Mouse (Mus musculus) mouse trophoblast stem cell (cell line): ENCODE data around the gene Ccdc30.
"Not testable (repeated sequence)": the region's sequence is repeated elsewhere in the genome, so short reads cannot be mapped to it uniquely, and the experiment has no call there.

Experiments used
- in situ Hi-C, 2 experiments: fragments of 300-500 bp; cut with MseI, MboI; formaldehyde crosslinking; loops; 2 replicates in 1 of 2; 3 replicates in 1 of 2; pipeline ENCODE4 v1.15.1; 2025

The Ccdc30 gene

GRCm38 (mm10) chr4:119313756-119314155 lies 101.6 kb downstream of the Ccdc30 start:
- in situ Hi-C loops = no loop called here

GRCm38 (mm10) chr4:119305418-119305817 lies 109.9 kb downstream of the Ccdc30 start:
- in situ Hi-C loops = no loop called here

- in situ Hi-C loops = no loop called here
Observed at GRCm38 (mm10) chr4:119303291-119303690, 112.0 kb downstream of the Ccdc30 start.

- in situ Hi-C loops = no loop called here
Observed at GRCm38 (mm10) chr4:119301777-119302176, 113.5 kb downstream of the Ccdc30 start.

GRCm38 (mm10) chr4:119300761-119301160 lies 114.6 kb downstream of the Ccdc30 start:
- in situ Hi-C loops = no loop called here

- in situ Hi-C loops = no loop called here
Observed at GRCm38 (mm10) chr4:119297361-119297760, 118.0 kb downstream of the Ccdc30 start.

- in situ Hi-C loops = no loop called here
Observed at GRCm38 (mm10) chr4:119295134-119295453, 120.2 kb downstream of the Ccdc30 start.

- in situ Hi-C loops = no loop called here
Observed at GRCm38 (mm10) chr4:119294415-119295133, 120.7 kb downstream of the Ccdc30 start, which contains the start of gene Ybx1. TSS of gene Ybx1 (minus strand) at chr4:119294604.

GRCm38 (mm10) chr4:119293574-119294258 lies 121.6 kb downstream of the Ccdc30 start:
- in situ Hi-C loops = no loop called here

GRCm38 (mm10) chr4:119292771-119293573 lies 122.3 kb downstream of the Ccdc30 start:
- in situ Hi-C loops = no loop called here

GRCm38 (mm10) chr4:119291921-119292320 lies 123.4 kb downstream of the Ccdc30 start:
- in situ Hi-C loops = no loop called here

GRCm38 (mm10) chr4:119285336-119285735 lies 130.0 kb downstream of the Ccdc30 start:
- in situ Hi-C loops = no loop called here

GRCm38 (mm10) chr4:119284861-119285260 lies 130.5 kb downstream of the Ccdc30 start:
- in situ Hi-C loops = no loop called here

- in situ Hi-C loops = not testable (repeated sequence)
Observed at GRCm38 (mm10) chr4:119278784-119279183, 136.5 kb downstream of the Ccdc30 start.

- in situ Hi-C loops = no loop called here
Observed at GRCm38 (mm10) chr4:119275726-119276125, 139.6 kb downstream of the Ccdc30 start.

- in situ Hi-C loops = no loop called here
Observed at GRCm38 (mm10) chr4:119275226-119275625, 140.1 kb downstream of the Ccdc30 start.

- in situ Hi-C loops = no loop called here
Observed at GRCm38 (mm10) chr4:119274627-119275026, 140.7 kb downstream of the Ccdc30 start.
